Mouse (Mus musculus) stomach, embryonic 14.5 days (tissue): Measurements from ENCODE around the gene Tex37. TPM values are rescaled to one million over a fixed set of nuclear protein-coding genes. Genes with fewer than 3 reads are reported as not detected.

ENCODE experiments used
- ATAC-seq: fragments of 200-750 bp; cut with Nextera tagmentation; 2 replicates; pipeline ENCODE4 v1.8.0; 2017; ENCODE audit warnings: low read depth, moderate TSS enrichment; ENCODE audit not compliant: insufficient number of reproducible peaks, insufficient read depth, low FRiP score
- H3K27ac ChIP-seq: fragments of 300-500 bp; sonication (generic); 2 replicates; pipeline ENCODE4 v1.5.1; 2014; ENCODE audit warnings: mild to moderate bottlenecking, low read length, moderate library complexity, mixed read lengths
- H3K27me3 ChIP-seq: fragments of 300-500 bp; sonication (generic); 2 replicates; pipeline ENCODE4 v1.6.1; 2014; ENCODE audit warnings: low read length, control low read depth, mixed read lengths; ENCODE audit not compliant: control insufficient read depth, insufficient read depth
- H3K36me3 ChIP-seq: fragments of 300-500 bp; sonication (generic); 2 replicates; pipeline ENCODE4 v1.6.1; 2014; ENCODE audit warnings: mild to moderate bottlenecking, control low read depth, low read length, moderate library complexity, mixed read lengths; ENCODE audit not compliant: control insufficient read depth, insufficient read depth
- H3K4me1 ChIP-seq: fragments of 300-500 bp; sonication (generic); 2 replicates; pipeline ENCODE4 v1.6.1; 2014; ENCODE audit warnings: low read length, control low read depth, mixed read lengths; ENCODE audit not compliant: control insufficient read depth, insufficient read depth
- H3K4me2 ChIP-seq: fragments of 300-500 bp; sonication (generic); replicated peaks from 2 replicates; pipeline ENCODE4 v1.6.1; 2014; ENCODE audit warnings: low read depth, low read length, control low read depth
- H3K4me3 ChIP-seq: fragments of 300-500 bp; sonication (generic); 2 replicates; pipeline ENCODE4 v1.5.1; 2014; ENCODE audit warnings: low read depth, low read length, control low read depth
- H3K9ac ChIP-seq: fragments of 300-500 bp; sonication (generic); replicated peaks from 2 replicates; pipeline ENCODE4 v1.6.1; 2014; ENCODE audit warnings: low read depth, mild to moderate bottlenecking, control low read depth, low read length, moderate library complexity, mixed read lengths
- H3K9me3 ChIP-seq: fragments of 300-500 bp; sonication (generic); 2 replicates; pipeline ENCODE4 v1.6.1; 2016; ENCODE audit warnings: low read depth, low read length, control low read depth; ENCODE audit not compliant: control insufficient read depth
- WGBS: fragments of 180-500 bp; shearing (Covaris S2); extraction: QIAGEN DNeasy Blood & Tissue Kit; methylation state at CpG from one replicate; pipeline ENCODE4 v1.1.7; 2014; 5-methylcytosine and 5-hydroxymethylcytosine counted together
- polyA plus RNA-seq: library from polyadenylated mRNA; unstranded; fragments of >200 nt; fragmentation: Nextera tagmentation; extraction: Ambion mirVana; gene quantifications from 2 replicates; pipeline ENCODE4 v1.2.1, GENCODE M21; 2014

The Tex37 gene
- polyA plus RNA-seq, 1 experiment from 2014 or later, result not detected

- Histone ChIP-seq H3K27me3 (no peaks in the 10 kb centered on the region), H3K9me3 (no peaks in the 10 kb centered on the region), H3K27ac (no peak overlapping the region), H3K4me2 (no peak overlapping the region), H3K9ac (no peak overlapping the region), H3K36me3 (no peaks in the 10 kb centered on the region), H3K4me3 (no peak overlapping the region), H3K4me1 (no peaks in the 10 kb centered on the region)
- ATAC-seq, result no peak
- WGBS, result 58% methylated on average over 4 of the region's 4 CpGs
These were observed 8.4 kb downstream of the Tex37 start for GRCm38 (mm10) chr6:70910285-70910684.

GRCm38 (mm10) chr6:70909572-70909971 lies 9.2 kb downstream of the Tex37 start:
- Histone ChIP-seq H3K4me1 (no peaks in the 10 kb centered on the region), H3K36me3 (no peaks in the 10 kb centered on the region), H3K27ac (no peak overlapping the region), H3K9ac (no peak overlapping the region), H3K9me3 (no peaks in the 10 kb centered on the region), H3K4me3 (no peak overlapping the region), H3K27me3 (no peaks in the 10 kb centered on the region), H3K4me2 (no peak overlapping the region)
- 91% methylated on average over 7 of the region's 7 CpGs for WGBS
- ATAC-seq, result no peak

DNA sequence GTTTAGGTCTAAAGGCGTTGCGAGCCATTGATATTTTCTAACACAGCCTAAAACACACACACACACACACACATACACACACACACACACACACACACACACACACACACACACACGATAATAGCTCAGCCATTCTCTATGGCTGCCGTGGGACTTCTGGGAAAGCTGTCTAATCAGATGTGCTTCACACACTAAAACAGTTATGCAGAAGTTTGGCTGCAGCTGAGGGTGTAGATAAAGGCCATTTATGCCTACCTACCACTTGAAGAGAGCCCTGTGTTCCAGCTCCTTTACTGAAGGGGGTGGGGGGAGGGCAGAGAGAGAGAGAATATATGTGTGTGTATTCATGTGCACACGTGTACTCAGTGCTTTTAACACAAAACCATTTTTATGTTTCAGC lies 15.0 kb downstream of the Tex37 start:
- Histone ChIP-seq H3K36me3 (peaks cover 14% of the 10 kb centered on the region), H3K27me3 (no peaks in the 10 kb centered on the region), H3K4me3 (no peak overlapping the region), H3K4me1 (no peaks in the 10 kb centered on the region), H3K27ac (no peak overlapping the region), H3K4me2 (no peak overlapping the region), H3K9ac (no peak overlapping the region), H3K9me3 (no peaks in the 10 kb centered on the region)
- 89% methylated on average over 5 of the region's 5 CpGs for WGBS
- ATAC-seq, result no peak

DNA sequence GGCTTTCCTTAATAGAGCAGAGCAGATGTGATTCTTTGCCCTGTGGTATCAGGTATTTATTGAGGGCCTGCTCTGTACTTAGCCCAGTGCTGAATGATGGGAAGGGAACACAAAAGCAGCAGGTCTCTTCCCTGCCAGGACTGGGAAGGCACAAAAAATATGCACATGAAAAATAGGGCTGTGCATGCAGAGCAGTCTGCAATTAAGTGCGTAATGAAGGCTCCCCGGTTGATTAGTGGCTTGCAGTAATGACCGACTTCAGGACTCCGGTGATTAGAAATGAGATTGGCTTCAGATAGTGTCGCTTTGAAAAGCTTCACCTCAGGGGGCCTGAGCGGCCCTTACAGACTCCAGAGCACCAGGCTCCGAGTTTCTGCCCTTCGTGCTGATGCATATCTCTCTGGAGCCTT lies 19.1 kb downstream of the Tex37 start:
- no peak for ATAC-seq
- 65% methylated on average over 8 of the region's 8 CpGs for WGBS

DNA sequence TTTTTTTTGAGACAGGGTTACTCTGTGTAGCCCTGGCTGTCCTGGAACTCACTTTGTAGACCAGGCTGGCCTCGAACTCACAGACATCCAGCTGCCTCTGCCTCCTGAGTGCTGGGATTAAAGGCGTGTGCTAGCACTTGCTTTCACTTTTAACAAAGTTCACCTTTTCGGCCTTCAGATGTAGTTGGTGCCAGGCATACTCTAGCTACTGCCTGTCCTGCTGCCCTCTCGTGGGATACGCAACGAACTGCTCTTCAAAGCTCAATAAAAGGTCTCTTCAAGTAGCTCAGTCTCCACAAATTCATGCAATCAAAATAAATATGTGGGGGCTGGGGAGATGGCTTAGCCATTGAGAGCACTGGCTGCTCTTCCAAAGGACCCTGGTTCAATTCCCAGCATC lies 20.6 kb downstream of the Tex37 start:
- H3K9ac ChIP-seq, result no peak overlapping the region
- H3K4me2 ChIP-seq, result no peak overlapping the region
- peaks cover 11% of the 10 kb centered on the region for H3K36me3 ChIP-seq
- WGBS, result 77% methylated on average over 6 of the region's 6 CpGs
- H3K27ac ChIP-seq, result no peak overlapping the region
- no peaks in the 10 kb centered on the region for H3K4me1 ChIP-seq
- no peak overlapping the region for H3K4me3 ChIP-seq
- no peaks in the 10 kb centered on the region for H3K9me3 ChIP-seq
- no peak for ATAC-seq
- H3K27me3 ChIP-seq, result no peaks in the 10 kb centered on the region

More for the DNA sequence above, 19.1 kb downstream of the Tex37 start:
- no peak overlapping the region for H3K4me2 ChIP-seq
- H3K4me3 ChIP-seq, result no peak overlapping the region
- H3K36me3 ChIP-seq, result peaks cover 14% of the 10 kb centered on the region
- no peak overlapping the region for H3K27ac ChIP-seq
- H3K27me3 ChIP-seq, result no peaks in the 10 kb centered on the region
- H3K9ac ChIP-seq, result no peak overlapping the region
- H3K9me3 ChIP-seq, result no peaks in the 10 kb centered on the region
- H3K4me1 ChIP-seq, result no peaks in the 10 kb centered on the region

- ATAC-seq, result no peak
- Histone ChIP-seq H3K36me3 (peaks cover 53% of the 10 kb centered on the region), H3K9ac (no peak overlapping the region), H3K27ac (no peak overlapping the region), H3K4me3 (no peak overlapping the region), H3K27me3 (no peaks in the 10 kb centered on the region), H3K4me2 (no peak overlapping the region), H3K9me3 (no peaks in the 10 kb centered on the region), H3K4me1 (no peaks in the 10 kb centered on the region)
- 90% methylated on average over 11 of the region's 11 CpGs for WGBS
These were observed 30.7 kb downstream of the Tex37 start for GRCm38 (mm10) chr6:70887993-70888392.

DNA sequence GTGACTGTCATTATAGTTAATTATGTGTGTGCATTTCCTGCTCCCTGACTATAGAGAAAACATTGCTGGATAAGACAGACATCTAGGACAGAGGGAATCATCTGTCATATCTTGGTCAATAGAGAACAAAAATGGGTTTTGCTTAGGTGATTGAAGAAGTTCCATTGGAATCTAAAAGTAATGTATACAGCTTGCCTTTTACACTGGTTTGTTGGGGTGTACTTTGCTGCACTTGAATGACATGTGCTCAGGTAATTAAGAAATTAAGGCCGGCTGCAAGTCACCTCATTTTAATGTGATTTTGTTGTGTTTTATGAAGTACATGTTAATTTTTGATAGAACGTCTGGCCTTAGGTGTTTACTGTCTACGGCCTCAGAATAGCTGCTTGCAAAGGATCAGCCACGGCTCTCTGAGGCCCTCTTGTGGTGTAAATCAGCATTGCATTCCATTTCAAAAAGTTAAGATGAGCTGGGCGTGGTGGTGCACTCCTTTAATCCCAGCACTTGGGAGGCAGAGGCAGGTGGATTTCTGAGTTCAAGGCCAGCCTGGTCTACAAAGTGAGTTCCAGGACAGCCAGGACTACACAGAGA lies 37.9 kb downstream of the Tex37 start:
- H3K27me3 ChIP-seq, result no peaks in the 10 kb centered on the region
- 20% methylated on average over 5 of the region's 5 CpGs for WGBS
- H3K9ac ChIP-seq, result no peak overlapping the region
- ATAC-seq, result no peak
- H3K4me3 ChIP-seq, result no peak overlapping the region
- H3K4me1 ChIP-seq, result no peaks in the 10 kb centered on the region
- H3K4me2 ChIP-seq, result no peak overlapping the region
- no peak overlapping the region for H3K27ac ChIP-seq
- peaks cover 25% of the 10 kb centered on the region for H3K36me3 ChIP-seq
- no peaks in the 10 kb centered on the region for H3K9me3 ChIP-seq

- Histone ChIP-seq H3K36me3 (peaks cover 6% of the 10 kb centered on the region), H3K9me3 (no peaks in the 10 kb centered on the region), H3K27ac (no peak overlapping the region), H3K4me3 (no peak overlapping the region), H3K27me3 (no peaks in the 10 kb centered on the region), H3K4me2 (no peak overlapping the region), H3K9ac (no peak overlapping the region), H3K4me1 (peaks cover 17% of the 10 kb centered on the region; the same call in 1 of the 2 replicates)
- WGBS, result 100% methylated on average over 1 of the region's 1 CpGs
- no peak for ATAC-seq
These were observed 43.7 kb downstream of the Tex37 start for GRCm38 (mm10) chr6:70875017-70875416.
